Mouse (Mus musculus) stomach, embryonic 16.5 days (tissue): ENCODE data around the gene Sfxn3. TPM values are rescaled to one million over a fixed set of nuclear protein-coding genes. Genes with fewer than 3 reads are reported as not detected.

Experiments used
- ATAC-seq: fragments of 200-750 bp; cut with Nextera tagmentation; 2 replicates; pipeline ENCODE4 v1.8.0; 2017; ENCODE audit warnings: moderate number of reproducible peaks, moderate TSS enrichment; ENCODE audit not compliant: insufficient read depth, low FRiP score
- H3K27ac ChIP-seq: fragments of 300-500 bp; sonication (generic); 2 replicates; pipeline ENCODE4 v1.5.1; 2014; ENCODE audit warnings: low read length
- H3K27me3 ChIP-seq: fragments of 300-500 bp; sonication (generic); 2 replicates; pipeline ENCODE4 v1.6.1; 2014; ENCODE audit warnings: low read length, control low read depth, mixed read lengths; ENCODE audit not compliant: control insufficient read depth, insufficient read depth
- H3K36me3 ChIP-seq: fragments of 300-500 bp; sonication (generic); 2 replicates; pipeline ENCODE4 v1.6.1; 2014; ENCODE audit warnings: low read length; ENCODE audit not compliant: control insufficient read depth, insufficient read depth
- H3K4me1 ChIP-seq: fragments of 300-500 bp; sonication (generic); 2 replicates; pipeline ENCODE4 v1.6.1; 2014; ENCODE audit warnings: low read length, control low read depth, mixed read lengths; ENCODE audit not compliant: control insufficient read depth, insufficient read depth
- H3K4me2 ChIP-seq: fragments of 300-500 bp; sonication (generic); 2 replicates; pipeline ENCODE4 v1.6.1; 2014; ENCODE audit warnings: low read depth, low read length, mixed read lengths
- H3K4me3 ChIP-seq: fragments of 300-500 bp; sonication (generic); replicated peaks from 2 replicates; pipeline ENCODE4 v1.5.1; 2014; ENCODE audit warnings: mild to moderate bottlenecking, low read length
- H3K9ac ChIP-seq: fragments of 300-500 bp; sonication (generic); 2 replicates; pipeline ENCODE4 v1.6.1; 2014; ENCODE audit warnings: low read length
- H3K9me3 ChIP-seq: fragments of 300-500 bp; sonication (generic); replicated peaks from 2 replicates; pipeline ENCODE4 v1.6.1; 2016; ENCODE audit warnings: low read length, control low read depth; ENCODE audit not compliant: control insufficient read depth
- WGBS: fragments of 180-500 bp; shearing (Covaris S2); extraction: QIAGEN DNeasy Blood & Tissue Kit; methylation state at CpG from one replicate; pipeline ENCODE4 v1.1.7; 2014; 5-methylcytosine and 5-hydroxymethylcytosine counted together
- polyA plus RNA-seq: library from polyadenylated mRNA; unstranded; fragments of >200 nt; fragmentation: Nextera tagmentation; extraction: Ambion mirVana; gene quantifications from 2 replicates; pipeline ENCODE4 v1.2.1, GENCODE M21; 2015

The Sfxn3 gene
- polyA plus RNA-seq, 1 experiment from 2014 or later, result 28.3 TPM

DNA sequence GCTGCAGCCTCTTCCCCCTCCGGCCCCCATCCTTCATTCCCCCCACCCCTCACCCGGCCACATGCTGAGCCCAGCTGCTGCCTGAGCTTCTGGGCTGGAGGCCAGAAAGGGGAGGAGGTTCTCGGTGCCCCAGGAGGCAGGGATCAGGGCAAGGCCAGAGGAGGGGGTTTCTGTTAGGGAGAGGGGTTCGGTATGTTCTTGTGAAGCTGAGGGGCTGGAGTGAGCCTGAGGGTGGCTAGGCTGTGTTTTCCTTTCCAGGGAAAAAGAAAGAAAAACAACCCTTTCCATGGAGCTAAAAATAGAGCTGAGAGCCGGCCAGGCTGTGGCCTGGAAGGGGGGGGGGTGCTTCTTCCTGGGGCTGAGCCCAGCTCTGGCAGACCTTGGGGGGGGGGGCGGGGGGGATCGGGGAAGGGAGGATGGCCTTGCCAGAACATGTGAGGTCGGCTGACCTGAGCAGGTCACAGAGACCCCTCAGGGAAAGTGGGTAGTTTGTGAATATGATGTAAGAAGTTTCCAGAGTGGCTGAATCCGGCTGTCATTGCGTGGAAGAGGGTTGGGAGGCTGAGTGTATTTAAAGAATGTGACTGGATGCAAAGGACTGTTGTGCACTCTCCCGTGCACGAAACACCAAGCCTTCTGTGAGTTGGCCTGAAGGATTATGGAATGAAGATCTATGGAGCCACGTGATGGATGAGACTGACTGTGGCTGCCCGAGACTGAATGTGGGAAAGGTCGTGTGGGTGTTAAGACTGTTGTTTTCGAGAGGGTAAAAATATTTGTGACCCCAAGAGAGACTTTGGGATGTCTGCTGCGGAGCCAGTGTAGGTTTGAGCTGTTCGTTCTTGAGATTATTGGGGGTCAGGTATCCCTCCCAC lies 30.7 kb upstream of the Sfxn3 start:
- H3K4me1 ChIP-seq, result peaks cover 55% of the 10 kb centered on the region
- H3K9ac ChIP-seq, result peak overlapping the region; percentile 81
- no peaks in the 10 kb centered on the region for H3K27me3 ChIP-seq
- under 1% methylated on average over 17 of the region's 18 CpGs for WGBS
- peak; percentile 36 for ATAC-seq
- peak overlapping the region; percentile 55 for H3K4me3 ChIP-seq
- H3K27ac ChIP-seq, result peak overlapping the region; percentile 99
- 0 out of 2 replicates have a peak, but pooled peaks cover under 1% of the 10 kb centered on the region for H3K36me3 ChIP-seq
- no peaks in the 10 kb centered on the region for H3K9me3 ChIP-seq
- peak overlapping the region; percentile 94 for H3K4me2 ChIP-seq

GRCm38 (mm10) chr19:45017216-45017771 lies 30.0 kb upstream of the Sfxn3 start:
- WGBS, result 0% methylated on average over 22 of the region's 27 CpGs
- Histone ChIP-seq H3K4me1 (peaks cover 57% of the 10 kb centered on the region), H3K27me3 (no peaks in the 10 kb centered on the region), H3K9ac (peak overlapping the region; percentile 81), H3K4me3 (peak overlapping the region; percentile 55), H3K9me3 (no peaks in the 10 kb centered on the region), H3K36me3 (0 out of 2 replicates have a peak, but pooled peaks cover 3% of the 10 kb centered on the region), H3K27ac (peak overlapping the region; percentile 99), H3K4me2 (peak overlapping the region; percentile 94)
- peak; percentile 45 for ATAC-seq

DNA sequence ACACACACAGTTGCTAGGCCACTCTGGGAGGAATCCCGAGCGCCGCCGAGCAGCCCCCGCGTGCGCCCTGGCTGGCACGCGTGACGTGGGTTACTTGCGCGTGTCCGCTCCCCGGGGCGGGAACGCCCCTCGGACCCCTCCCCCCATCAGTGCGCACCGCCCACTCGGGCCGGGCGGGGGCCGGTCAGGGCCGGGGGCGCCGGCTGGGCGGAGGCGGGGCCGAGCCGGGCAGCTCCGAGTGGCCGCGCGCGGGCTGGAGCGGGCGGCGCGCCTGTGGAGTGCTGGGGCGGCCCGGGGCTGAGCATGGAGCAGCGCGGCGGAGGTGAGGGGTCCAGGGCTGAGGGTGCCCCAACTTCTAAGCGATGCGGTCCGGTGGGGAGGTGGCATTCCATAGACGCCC lies 29.4 kb upstream of the Sfxn3 start:
- Histone ChIP-seq H3K27me3 (no peaks in the 10 kb centered on the region), H3K4me2 (peak overlapping the region; percentile 94), H3K9ac (peak overlapping the region; percentile 81), H3K27ac (peak overlapping the region; percentile 99), H3K36me3 (0 out of 2 replicates have a peak, but pooled peaks cover 3% of the 10 kb centered on the region), H3K4me3 (peak overlapping the region; percentile 55), H3K9me3 (no peaks in the 10 kb centered on the region), H3K4me1 (peaks cover 57% of the 10 kb centered on the region)
- WGBS, result 0% methylated on average over 38 of the region's 48 CpGs
- peak; percentile 67 for ATAC-seq

GRCm38 (mm10) chr19:45018351-45018831 lies 28.9 kb upstream of the Sfxn3 start:
- Histone ChIP-seq H3K9me3 (no peaks in the 10 kb centered on the region), H3K36me3 (0 out of 2 replicates have a peak, but pooled peaks cover 3% of the 10 kb centered on the region), H3K4me2 (peak overlapping the region; percentile 94), H3K27ac (peak overlapping the region; percentile 99), H3K4me1 (peaks cover 56% of the 10 kb centered on the region), H3K27me3 (no peaks in the 10 kb centered on the region), H3K4me3 (peak overlapping the region; percentile 55), H3K9ac (peak overlapping the region; percentile 81)
- 2% methylated on average over 13 of the region's 13 CpGs for WGBS
- ATAC-seq, result no peak

GRCm38 (mm10) chr19:45020348-45020747 lies 27.0 kb upstream of the Sfxn3 start:
- peak overlapping the region; percentile 12 for H3K4me3 ChIP-seq
- H3K27me3 ChIP-seq, result no peaks in the 10 kb centered on the region
- H3K36me3 ChIP-seq, result peaks cover 15% of the 10 kb centered on the region; the same call in 1 of the 2 replicates
- no peaks in the 10 kb centered on the region for H3K9me3 ChIP-seq
- ATAC-seq, result no peak
- H3K27ac ChIP-seq, result peak overlapping the region; percentile 34; the same call in 1 of the 2 replicates
- peaks cover 39% of the 10 kb centered on the region for H3K4me1 ChIP-seq
- H3K4me2 ChIP-seq, result peak overlapping the region; percentile 94
- H3K9ac ChIP-seq, result peak overlapping the region; percentile 38; the same call in 1 of the 2 replicates
- 40% methylated on average over 6 of the region's 6 CpGs for WGBS

DNA sequence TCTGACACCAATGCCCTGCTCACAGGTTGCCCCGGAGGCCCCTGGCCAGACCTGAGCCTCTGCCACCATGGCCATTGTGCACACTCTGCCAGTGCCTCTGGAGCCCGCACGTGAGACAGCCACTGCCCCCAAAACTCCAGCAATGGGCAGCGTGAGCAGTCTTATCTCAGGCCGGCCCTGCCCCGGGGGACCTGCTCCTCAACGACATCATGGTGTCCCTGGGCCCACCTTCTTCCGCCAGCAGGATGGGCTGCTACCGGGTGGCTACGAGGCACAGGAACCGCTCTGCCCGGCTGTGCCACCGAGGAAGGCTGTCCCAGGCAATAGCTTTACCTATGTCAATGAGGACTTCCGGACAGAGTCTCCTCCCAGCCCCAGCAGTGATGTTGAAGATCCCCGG lies 25.9 kb upstream of the Sfxn3 start:
- Histone ChIP-seq H3K4me1 (peaks cover 34% of the 10 kb centered on the region), H3K36me3 (peaks cover 24% of the 10 kb centered on the region), H3K27ac (no peak overlapping the region), H3K27me3 (no peaks in the 10 kb centered on the region), H3K4me2 (peak overlapping the region; percentile 5; the same call in 1 of the 2 replicates), H3K9ac (peak overlapping the region; percentile 7; the same call in 1 of the 2 replicates), H3K9me3 (no peaks in the 10 kb centered on the region), H3K4me3 (no peak overlapping the region)
- ATAC-seq, result no peak
- WGBS, result 81% methylated on average over 15 of the region's 15 CpGs

GRCm38 (mm10) chr19:45023993-45024392 lies 23.3 kb upstream of the Sfxn3 start:
- 79% methylated on average over 11 of the region's 11 CpGs for WGBS
- Histone ChIP-seq H3K4me1 (peaks cover 35% of the 10 kb centered on the region), H3K9me3 (no peaks in the 10 kb centered on the region), H3K36me3 (peaks cover 32% of the 10 kb centered on the region), H3K4me2 (no peak overlapping the region), H3K9ac (no peak overlapping the region), H3K4me3 (no peak overlapping the region), H3K27me3 (no peaks in the 10 kb centered on the region), H3K27ac (no peak overlapping the region)
- ATAC-seq, result no peak

DNA sequence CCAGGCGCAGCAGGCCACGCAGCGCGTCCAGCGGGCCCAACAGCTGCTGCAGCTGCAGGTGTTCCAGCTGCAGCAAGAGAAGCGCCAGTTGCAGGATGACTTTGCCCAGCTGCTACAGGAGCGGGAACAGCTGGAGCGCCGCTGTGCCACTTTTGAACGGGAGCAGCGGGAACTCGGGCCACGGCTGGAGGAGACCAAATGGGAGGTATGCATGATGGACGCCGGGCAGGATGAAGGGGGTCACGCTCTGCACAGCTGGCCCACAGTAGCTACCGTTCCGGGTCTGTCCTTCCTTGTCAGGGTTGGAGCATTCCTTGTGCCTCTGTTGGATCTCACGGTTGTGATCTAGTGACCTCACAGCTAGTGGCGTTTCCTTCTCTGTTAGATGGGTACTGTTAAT lies 22.5 kb upstream of the Sfxn3 start:
- Histone ChIP-seq H3K4me3 (no peak overlapping the region), H3K9me3 (no peaks in the 10 kb centered on the region), H3K4me2 (no peak overlapping the region), H3K4me1 (peaks cover 27% of the 10 kb centered on the region), H3K36me3 (peaks cover 32% of the 10 kb centered on the region), H3K27me3 (no peaks in the 10 kb centered on the region), H3K9ac (no peak overlapping the region), H3K27ac (no peak overlapping the region)
- ATAC-seq, result no peak
- WGBS, result 84% methylated on average over 20 of the region's 20 CpGs
